Mouse (Mus musculus): ENCODE measurements around the gene Gjb4. TPM values are rescaled to one million over a fixed set of nuclear protein-coding genes. Genes with fewer than 3 reads are reported as not detected.

Gene Gjb4
- polyA plus RNA-seq, 1 experiment, result not detected

GRCm38 (mm10) chr4:127373491-127373890 is 19.6 kb upstream of the Gjb4 start:
- no peak for TF ChIP-seq POLR2A (IDR thresholded peaks at IDR 0.05; ENCODE audit: borderline replicate concordance, low read depth, low read length)
- H3K27ac ChIP-seq (ENCODE audit: insufficient read depth, low read depth, low read length), result no peak overlapping the region
- no peaks in the 10 kb centered on the region for H3K4me1 ChIP-seq (ENCODE audit: control insufficient read depth, insufficient read depth, low read length)
- H3K4me3 ChIP-seq (ENCODE audit: insufficient read depth, low read length), result no peak overlapping the region

GRCm38 (mm10) chr4:127371546-127371945 is 17.7 kb upstream of the Gjb4 start:
- Histone ChIP-seq H3K4me3 (ENCODE audit: insufficient read depth, low read length) (no peak overlapping the region), H3K27ac (ENCODE audit: insufficient read depth, low read depth, low read length) (no peak overlapping the region), H3K4me1 (ENCODE audit: control insufficient read depth, insufficient read depth, low read length) (no peaks in the 10 kb centered on the region)
- TF ChIP-seq POLR2A (IDR thresholded peaks at IDR 0.05; ENCODE audit: borderline replicate concordance, low read depth, low read length) (no peak), CTCF (IDR thresholded peaks at IDR 0.05; ENCODE audit: low read depth, low read length) (no peak)

GRCm38 (mm10) chr4:127370447-127370846 is 16.6 kb upstream of the Gjb4 start:
- Histone ChIP-seq H3K27ac (ENCODE audit: insufficient read depth, low read depth, low read length) (no peak overlapping the region), H3K4me3 (ENCODE audit: insufficient read depth, low read length) (no peak overlapping the region), H3K4me1 (ENCODE audit: control insufficient read depth, insufficient read depth, low read length) (no peaks in the 10 kb centered on the region)
- peak; percentile 24; the same call in 1 of the 2 replicates for TF ChIP-seq CTCF (IDR thresholded peaks at IDR 0.05; ENCODE audit: low read depth, low read length)
- TF ChIP-seq POLR2A (IDR thresholded peaks at IDR 0.05; ENCODE audit: borderline replicate concordance, low read depth, low read length), result no peak

- Histone ChIP-seq H3K27ac (ENCODE audit: insufficient read depth, low read depth, low read length) (no peak overlapping the region), H3K4me1 (ENCODE audit: control insufficient read depth, insufficient read depth, low read length) (no peaks in the 10 kb centered on the region), H3K4me3 (ENCODE audit: insufficient read depth, low read length) (no peak overlapping the region)
- peak; percentile 50; the same call in 1 of the 2 replicates for TF ChIP-seq CTCF (IDR thresholded peaks at IDR 0.05; ENCODE audit: low read depth, low read length)
- TF ChIP-seq POLR2A (IDR thresholded peaks at IDR 0.05; ENCODE audit: borderline replicate concordance, low read depth, low read length), result no peak
Measured at GRCm38 (mm10) chr4:127368379-127368973, 14.6 kb upstream of the Gjb4 start.

- H3K27ac ChIP-seq (ENCODE audit: insufficient read depth, low read depth, low read length), result no peak overlapping the region
- no peaks in the 10 kb centered on the region for H3K4me1 ChIP-seq (ENCODE audit: control insufficient read depth, insufficient read depth, low read length)
- no peak overlapping the region for H3K4me3 ChIP-seq (ENCODE audit: insufficient read depth, low read length)
- TF ChIP-seq POLR2A (IDR thresholded peaks at IDR 0.05; ENCODE audit: borderline replicate concordance, low read depth, low read length) (no peak), CTCF (IDR thresholded peaks at IDR 0.05; ENCODE audit: low read depth, low read length) (no peak)
Measured at GRCm38 (mm10) chr4:127365834-127366233, 12.0 kb upstream of the Gjb4 start.

- no peak overlapping the region for H3K27ac ChIP-seq (ENCODE audit: insufficient read depth, low read depth, low read length)
- TF ChIP-seq POLR2A (IDR thresholded peaks at IDR 0.05; ENCODE audit: borderline replicate concordance, low read depth, low read length) (no peak), CTCF (IDR thresholded peaks at IDR 0.05; ENCODE audit: low read depth, low read length) (no peak)
- H3K4me1 ChIP-seq (ENCODE audit: control insufficient read depth, insufficient read depth, low read length), result no peaks in the 10 kb centered on the region
- no peak overlapping the region for H3K4me3 ChIP-seq (ENCODE audit: insufficient read depth, low read length)
Measured at GRCm38 (mm10) chr4:127365433-127365832, 11.6 kb upstream of the Gjb4 start.

GRCm38 (mm10) chr4:127364431-127364830 is 10.6 kb upstream of the Gjb4 start:
- H3K4me3 ChIP-seq (ENCODE audit: insufficient read depth, low read length), result no peak overlapping the region
- H3K4me1 ChIP-seq (ENCODE audit: control insufficient read depth, insufficient read depth, low read length), result no peaks in the 10 kb centered on the region
- TF ChIP-seq CTCF (IDR thresholded peaks at IDR 0.05; ENCODE audit: low read depth, low read length), result no peak
- TF ChIP-seq POLR2A (IDR thresholded peaks at IDR 0.05; ENCODE audit: borderline replicate concordance, low read depth, low read length), result no peak
- H3K27ac ChIP-seq (ENCODE audit: insufficient read depth, low read depth, low read length), result no peak overlapping the region

GRCm38 (mm10) chr4:127363331-127363730 is 9.4 kb upstream of the Gjb4 start:
- Histone ChIP-seq H3K4me1 (ENCODE audit: control insufficient read depth, insufficient read depth, low read length) (no peaks in the 10 kb centered on the region), H3K27ac (ENCODE audit: insufficient read depth, low read depth, low read length) (no peak overlapping the region), H3K4me3 (ENCODE audit: insufficient read depth, low read length) (no peak overlapping the region)
- no peak for TF ChIP-seq POLR2A (IDR thresholded peaks at IDR 0.05; ENCODE audit: borderline replicate concordance, low read depth, low read length)
- TF ChIP-seq CTCF (IDR thresholded peaks at IDR 0.05; ENCODE audit: low read depth, low read length), result peak; percentile 28; the same call in 1 of the 2 replicates

- H3K27ac ChIP-seq (ENCODE audit: insufficient read depth, low read depth, low read length), result no peak overlapping the region
- H3K4me1 ChIP-seq (ENCODE audit: control insufficient read depth, insufficient read depth, low read length), result no peaks in the 10 kb centered on the region
- H3K4me3 ChIP-seq (ENCODE audit: insufficient read depth, low read length), result no peak overlapping the region
- TF ChIP-seq POLR2A (IDR thresholded peaks at IDR 0.05; ENCODE audit: borderline replicate concordance, low read depth, low read length) (no peak), CTCF (IDR thresholded peaks at IDR 0.05; ENCODE audit: low read depth, low read length) (no peak)
Measured at GRCm38 (mm10) chr4:127362520-127362919, 8.6 kb upstream of the Gjb4 start.

GRCm38 (mm10) chr4:127358018-127358417 is 4.1 kb upstream of the Gjb4 start, which contains the start of gene Gjb5:
TSS of gene Gjb5 (minus strand) at chr4:127358181.
- Histone ChIP-seq H3K4me3 (ENCODE audit: insufficient read depth, low read length) (no peak within 1 kb of the TSS), H3K27ac (ENCODE audit: insufficient read depth, low read depth, low read length) (no peak within 1 kb of the TSS), H3K4me1 (ENCODE audit: control insufficient read depth, insufficient read depth, low read length) (no peaks in the 10 kb centered on the region)
- TF ChIP-seq CTCF (IDR thresholded peaks at IDR 0.05; ENCODE audit: low read depth, low read length) (no peak), POLR2A (IDR thresholded peaks at IDR 0.05; ENCODE audit: borderline replicate concordance, low read depth, low read length) (no peak)

Measured in bone marrow macrophage, adult 2 months (primary cell).